Mouse (Mus musculus) limb, embryonic 15.5 days (tissue): ENCODE results near the gene Foxs1. TPM values are rescaled to one million over a fixed set of nuclear protein-coding genes. Genes with fewer than 3 reads are reported as not detected.

Experiments
- ATAC-seq: fragments of 200-750 bp; cut with Nextera tagmentation; 2 replicates; pipeline ENCODE4 v1.8.0; 2017; ENCODE audit warnings: low read depth, moderate TSS enrichment; ENCODE audit not compliant: insufficient number of reproducible peaks, low FRiP score, low TSS enrichment
- H3K27ac ChIP-seq: fragments of 300-500 bp; sonication (generic); 2 replicates; pipeline ENCODE4 v1.5.1; 2015; ENCODE audit warnings: moderate library complexity, mild to moderate bottlenecking, inconsistent platforms
- H3K27me3 ChIP-seq: fragments of 300-500 bp; sonication (generic); 2 replicates; pipeline ENCODE4 v1.6.1; 2015; ENCODE audit warnings: inconsistent platforms
- H3K36me3 ChIP-seq: fragments of 300-500 bp; sonication (generic); 2 replicates; pipeline ENCODE4 v1.6.1; 2015; ENCODE audit warnings: inconsistent platforms
- H3K4me1 ChIP-seq: fragments of 300-500 bp; sonication (generic); 2 replicates; pipeline ENCODE4 v1.6.1; 2015; ENCODE audit warnings: inconsistent platforms
- H3K4me2 ChIP-seq: fragments of 300-500 bp; sonication (generic); 2 replicates; pipeline ENCODE4 v1.6.1; 2015; ENCODE audit warnings: mild to moderate bottlenecking, inconsistent platforms
- H3K4me3 ChIP-seq: fragments of 300-500 bp; sonication (generic); 2 replicates; pipeline ENCODE4 v1.5.1; 2015; ENCODE audit warnings: mild to moderate bottlenecking, inconsistent platforms
- H3K9ac ChIP-seq: fragments of 300-500 bp; sonication (generic); 2 replicates; pipeline ENCODE4 v1.6.1; 2015; ENCODE audit warnings: inconsistent platforms
- H3K9me3 ChIP-seq: fragments of 300-500 bp; sonication (generic); 2 replicates; pipeline ENCODE4 v1.6.1; 2016; ENCODE audit warnings: inconsistent platforms
- WGBS: fragments of 180-500 bp; shearing (Covaris S2); methylation state at CpG from one replicate; pipeline ENCODE4 v1.1.7; 2015; 5-methylcytosine and 5-hydroxymethylcytosine counted together
- polyA plus RNA-seq: library from polyadenylated mRNA; unstranded; fragments of >200 nt; fragmentation: Nextera tagmentation; extraction: Ambion mirVana; gene quantifications from 2 replicates; pipeline ENCODE4 v1.2.1, GENCODE M21; 2015

Foxs1 gene
- 3.5 and 5.9 TPM in 2 replicates for polyA plus RNA-seq

DNA sequence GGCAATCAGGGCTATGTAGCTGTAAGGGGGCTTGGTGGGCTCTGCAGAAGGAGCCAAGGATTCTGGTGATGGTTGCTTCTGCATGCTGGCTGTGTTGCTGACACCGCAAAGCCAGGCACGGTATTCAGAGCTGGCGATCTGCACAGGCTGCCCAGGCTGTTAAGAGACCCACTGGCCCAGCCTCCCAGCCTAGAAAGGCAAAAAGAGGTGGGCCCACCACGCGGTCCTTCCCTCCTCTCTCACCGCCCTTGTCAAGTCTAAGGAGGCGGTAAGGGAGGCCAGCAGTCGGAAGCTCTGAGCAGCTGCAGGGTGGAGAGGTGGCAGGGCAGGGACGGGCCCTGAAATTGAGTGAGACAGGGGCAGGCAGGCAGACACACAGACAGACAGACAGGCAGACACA, at the start of gene Foxs1:
Foxs1 (minus strand) TSS at position 161 of the 400 bp plus-strand sequence.
- no peaks in the 10 kb centered on the region for H3K36me3 ChIP-seq
- WGBS = 19% methylated on average over 9 of the region's 9 CpGs
- no peak within 1 kb of the TSS for H3K9ac ChIP-seq
- no peak within 1 kb of the TSS for H3K4me2 ChIP-seq
- H3K27me3 ChIP-seq = peaks cover 7% of the 10 kb centered on the region; the same call in 1 of the 2 replicates
- no peak within 1 kb of the TSS for H3K27ac ChIP-seq
- no peak within 1 kb of the TSS for H3K4me3 ChIP-seq
- peaks cover 7% of the 10 kb centered on the region for H3K4me1 ChIP-seq
- no peak for ATAC-seq
- no peaks in the 10 kb centered on the region for H3K9me3 ChIP-seq

- Histone ChIP-seq H3K4me3 (no peak overlapping the region), H3K4me1 (no peaks in the 10 kb centered on the region), H3K4me2 (no peak overlapping the region), H3K36me3 (no peaks in the 10 kb centered on the region), H3K9ac (no peak overlapping the region), H3K9me3 (no peaks in the 10 kb centered on the region), H3K27me3 (no peaks in the 10 kb centered on the region), H3K27ac (no peak overlapping the region)
- no peak for ATAC-seq
- WGBS = 50% methylated on average over 3 of the region's 3 CpGs
These were observed 44.0 kb upstream of the Foxs1 start for GRCm38 (mm10) chr2:152976991-152977390.

GRCm38 (mm10) chr2:152965555-152965954, 32.5 kb upstream of the Foxs1 start:
- Histone ChIP-seq H3K9me3 (no peaks in the 10 kb centered on the region), H3K4me1 (0 out of 2 replicates have a peak, but pooled peaks cover 3% of the 10 kb centered on the region)
- no peak for ATAC-seq

GRCm38 (mm10) chr2:152962091-152962793, 29.2 kb upstream of the Foxs1 start, which contains the start of gene Ttll9:
Gene Ttll9, plus strand, starts transcription at chr2:152962485.
- H3K27ac ChIP-seq = no peak within 1 kb of the TSS
- peak; percentile 81; the same call in 1 of the 2 replicates for ATAC-seq
- no peaks in the 10 kb centered on the region for H3K9me3 ChIP-seq
- 0 out of 2 replicates have a peak, but pooled peaks cover 8% of the 10 kb centered on the region for H3K27me3 ChIP-seq
- H3K9ac ChIP-seq = no peak within 1 kb of the TSS
- 0 out of 2 replicates have a peak, but pooled peaks cover 3% of the 10 kb centered on the region for H3K4me1 ChIP-seq
- H3K36me3 ChIP-seq = no peaks in the 10 kb centered on the region
- peak within 1 kb of the TSS; percentile 80 for H3K4me2 ChIP-seq
- WGBS = 2% methylated on average over 34 of the region's 34 CpGs
- peak within 1 kb of the TSS; percentile 51 for H3K4me3 ChIP-seq

More at GRCm38 (mm10) chr2:152965555-152965954, 32.5 kb upstream of the Foxs1 start:
- Histone ChIP-seq H3K4me3 (no peak overlapping the region), H3K36me3 (no peaks in the 10 kb centered on the region), H3K27ac (no peak overlapping the region), H3K4me2 (no peak overlapping the region), H3K27me3 (0 out of 2 replicates have a peak, but pooled peaks cover 2% of the 10 kb centered on the region), H3K9ac (no peak overlapping the region)
- 56% methylated on average over 4 of the region's 4 CpGs for WGBS

- Histone ChIP-seq H3K36me3 (no peaks in the 10 kb centered on the region), H3K27me3 (peaks cover 28% of the 10 kb centered on the region), H3K9me3 (no peaks in the 10 kb centered on the region), H3K27ac (no peak overlapping the region), H3K4me1 (0 out of 2 replicates have a peak, but pooled peaks cover 3% of the 10 kb centered on the region), H3K4me3 (no peak overlapping the region), H3K4me2 (no peak overlapping the region), H3K9ac (no peak overlapping the region)
- ATAC-seq = no peak
- WGBS = 74% methylated on average over 3 of the region's 3 CpGs
These were observed 25.1 kb upstream of the Foxs1 start for GRCm38 (mm10) chr2:152958116-152958515.

DNA sequence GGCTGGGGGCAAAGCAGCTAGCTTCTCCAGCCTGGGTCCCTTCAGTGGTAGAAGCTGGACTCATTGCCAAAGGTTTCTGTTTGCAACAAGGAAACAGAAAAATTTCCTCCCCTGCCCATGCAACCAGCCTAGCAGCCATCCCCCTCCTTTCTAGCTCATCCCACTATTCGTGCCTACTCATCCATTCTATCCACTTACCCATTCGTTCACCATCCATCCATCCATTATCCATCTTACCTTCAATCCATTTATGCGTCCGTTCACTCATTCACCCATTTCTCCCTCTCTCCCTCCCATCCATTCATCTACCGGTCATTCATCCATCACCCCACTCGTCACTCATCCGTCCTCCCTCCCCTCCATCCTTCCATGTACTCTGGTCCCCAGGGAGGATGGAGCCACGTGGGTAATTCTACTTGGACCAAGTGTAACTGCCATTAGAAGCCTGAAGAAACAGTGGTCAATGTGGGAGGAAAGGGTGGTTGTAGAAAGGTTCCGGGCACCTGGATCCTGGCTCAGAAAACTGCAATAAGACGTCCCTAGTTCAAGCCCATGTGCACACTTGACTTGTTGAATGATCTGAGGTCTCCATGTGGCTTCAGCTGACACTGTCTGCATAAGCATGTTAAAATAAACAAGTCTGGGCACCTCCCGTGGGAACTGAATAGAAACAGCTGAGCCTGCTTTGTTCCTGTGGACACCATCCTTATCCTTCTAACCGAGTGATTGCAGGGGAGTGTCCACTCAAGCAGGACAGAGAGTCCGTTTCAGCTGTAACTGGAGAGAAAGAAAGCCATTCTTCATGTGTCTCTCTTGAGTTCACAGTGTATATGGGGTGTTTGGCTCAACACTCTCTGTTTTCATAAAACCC, 19.1 kb upstream of the Foxs1 start:
- H3K9me3 ChIP-seq = no peaks in the 10 kb centered on the region
- no peak for ATAC-seq
- H3K9ac ChIP-seq = peak overlapping the region; percentile 41; the same call in 1 of the 2 replicates
- H3K27ac ChIP-seq = no peak overlapping the region
- H3K36me3 ChIP-seq = no peaks in the 10 kb centered on the region
- peak overlapping the region; percentile 58 for H3K4me3 ChIP-seq
- peaks cover 62% of the 10 kb centered on the region for H3K27me3 ChIP-seq
- peaks cover 13% of the 10 kb centered on the region for H3K4me1 ChIP-seq
- peak overlapping the region; percentile 96 for H3K4me2 ChIP-seq
- 22% methylated on average over 13 of the region's 13 CpGs for WGBS

GRCm38 (mm10) chr2:152951065-152951849, 18.2 kb upstream of the Foxs1 start, which contains the start of gene Dusp15:
Gene Dusp15, minus strand, starts transcription at chr2:152951698.
- peaks cover 13% of the 10 kb centered on the region for H3K4me1 ChIP-seq
- peak within 1 kb of the TSS; percentile 41 for H3K9ac ChIP-seq
- H3K4me2 ChIP-seq = peak within 1 kb of the TSS; percentile 96
- peak within 1 kb of the TSS; percentile 58 for H3K4me3 ChIP-seq
- no peaks in the 10 kb centered on the region for H3K36me3 ChIP-seq
- peaks cover 57% of the 10 kb centered on the region for H3K27me3 ChIP-seq
- H3K9me3 ChIP-seq = no peaks in the 10 kb centered on the region
- 0 out of 2 replicates have a peak, but pooled peaks have one; percentile 64 for ATAC-seq
- WGBS = 1% methylated on average over 47 of the region's 54 CpGs
- H3K27ac ChIP-seq = no peak within 1 kb of the TSS

DNA sequence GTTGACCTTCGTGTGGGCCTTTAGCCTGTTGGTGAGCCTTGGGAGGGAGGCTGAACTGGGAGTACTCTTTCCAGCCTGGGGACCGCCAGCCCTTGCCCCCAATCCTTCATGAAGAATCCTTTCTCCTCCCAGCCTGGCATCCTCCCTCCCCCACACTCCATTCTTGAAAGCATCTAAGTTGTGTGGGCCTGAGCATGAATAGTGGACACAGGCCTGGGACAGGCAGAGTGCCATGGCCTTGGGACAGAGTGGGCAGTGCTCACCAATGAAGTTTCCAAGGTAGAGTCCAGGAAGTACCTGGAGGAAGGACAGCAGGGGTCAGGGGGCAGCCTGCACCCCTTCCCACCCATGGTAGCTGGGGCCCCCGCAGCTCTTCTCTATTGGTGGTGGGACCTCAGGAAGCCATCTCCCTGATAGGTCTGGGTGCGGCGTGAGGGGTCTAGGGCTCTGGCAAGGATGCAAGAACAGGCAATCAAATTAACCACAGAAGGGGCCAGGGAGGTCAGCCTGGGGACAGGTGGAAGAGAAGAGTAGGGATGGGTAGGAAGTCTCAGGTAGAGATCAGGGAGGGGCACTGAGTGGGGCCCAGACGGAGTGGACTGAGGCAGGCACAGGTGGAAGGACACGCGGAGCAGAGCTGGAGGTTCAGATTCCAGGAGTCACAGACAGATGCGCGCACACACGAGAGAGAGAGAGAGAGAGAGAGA, 17.5 kb upstream of the Foxs1 start:
- no peak overlapping the region for H3K9ac ChIP-seq
- 0 out of 2 replicates have a peak overlapping the region, but pooled peaks have one; percentile 58 for H3K4me3 ChIP-seq
- no peaks in the 10 kb centered on the region for H3K9me3 ChIP-seq
- no peak for ATAC-seq
- H3K4me1 ChIP-seq = peaks cover 13% of the 10 kb centered on the region
- no peak overlapping the region for H3K27ac ChIP-seq
- WGBS = 38% methylated on average over 11 of the region's 11 CpGs
- peak overlapping the region; percentile 96; the same call in 1 of the 2 replicates for H3K4me2 ChIP-seq
- peaks cover 65% of the 10 kb centered on the region for H3K27me3 ChIP-seq
- H3K36me3 ChIP-seq = no peaks in the 10 kb centered on the region

DNA sequence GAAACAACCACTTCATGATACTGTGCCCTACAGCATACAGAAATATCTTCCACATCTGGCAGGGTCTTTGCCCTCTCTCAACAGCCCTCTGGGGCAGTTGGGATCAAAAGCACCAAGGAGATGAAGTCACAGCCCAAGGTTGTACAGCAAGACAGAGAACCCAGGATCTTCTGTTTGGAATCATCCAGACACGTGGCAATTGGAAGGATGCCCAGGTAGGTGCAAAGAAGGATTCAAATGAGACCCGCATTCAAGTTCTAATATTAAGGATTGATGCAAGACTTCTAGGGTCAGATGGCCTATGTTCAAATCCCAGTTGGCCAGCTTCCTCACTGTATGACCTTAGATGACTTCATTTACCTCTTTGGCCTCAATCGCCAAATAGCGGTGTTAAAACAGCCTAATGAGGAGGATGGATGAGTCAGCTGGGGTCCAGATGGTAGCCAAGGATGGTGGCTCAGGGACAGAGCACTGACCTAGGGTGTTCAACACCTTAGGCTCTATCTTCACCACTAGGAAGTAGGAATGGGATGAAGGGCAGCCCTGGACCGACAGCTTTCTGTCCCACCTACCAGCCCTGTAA, 15.5 kb upstream of the Foxs1 start:
- Histone ChIP-seq H3K4me2 (no peak overlapping the region), H3K9me3 (no peaks in the 10 kb centered on the region), H3K4me1 (peaks cover 16% of the 10 kb centered on the region), H3K4me3 (no peak overlapping the region), H3K27me3 (peaks cover 71% of the 10 kb centered on the region), H3K36me3 (no peaks in the 10 kb centered on the region), H3K9ac (no peak overlapping the region), H3K27ac (no peak overlapping the region)
- no peak for ATAC-seq
- WGBS = 75% methylated on average over 5 of the region's 5 CpGs

DNA sequence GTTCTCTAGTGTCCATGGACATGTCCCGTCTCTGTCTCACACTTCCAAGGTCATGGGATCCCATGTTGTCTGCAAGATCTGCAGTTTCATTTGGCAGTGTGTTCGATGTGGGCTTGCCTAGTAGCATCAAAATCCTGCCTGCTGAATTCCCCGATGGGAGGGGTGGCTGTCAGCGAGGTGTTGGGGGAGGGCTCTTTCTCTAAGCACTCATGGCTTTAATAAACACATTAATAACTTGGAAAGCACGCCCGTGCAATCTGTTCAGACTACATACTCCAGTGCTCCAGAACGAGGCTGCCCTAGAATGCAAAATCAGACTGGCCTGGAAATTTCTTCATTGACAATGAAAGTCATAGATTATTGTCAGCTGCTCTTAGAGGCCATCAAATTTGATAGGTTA, 14.1 kb upstream of the Foxs1 start:
- 42% methylated on average over 7 of the region's 7 CpGs for WGBS

More for the DNA sequence above, 14.1 kb upstream of the Foxs1 start:
- no peaks in the 10 kb centered on the region for H3K36me3 ChIP-seq
- H3K4me2 ChIP-seq = no peak overlapping the region
- H3K4me1 ChIP-seq = peaks cover 26% of the 10 kb centered on the region
- no peak overlapping the region for H3K9ac ChIP-seq
- ATAC-seq = no peak
- H3K9me3 ChIP-seq = no peaks in the 10 kb centered on the region
- H3K27me3 ChIP-seq = peaks cover 80% of the 10 kb centered on the region
- no peak overlapping the region for H3K27ac ChIP-seq
- H3K4me3 ChIP-seq = no peak overlapping the region
